Mouse (Mus musculus): ENCODE data around the gene Triml1. TPM values are rescaled to one million over a fixed set of nuclear protein-coding genes. Genes with fewer than 3 reads are reported as not detected.

Triml1 gene
- polyA plus RNA-seq, 1 experiment from 2014 or later: not detected

Other genes with a start within 250 kb of the Triml1 start
- not detected in 2 replicates for gene Triml2, start 39.1 kb upstream of the Triml1 start, polyA plus RNA-seq (2015; fragmentation: Nextera tagmentation; extraction: Ambion mirVana)
- gene Zfp42, start 165.5 kb upstream of the Triml1 start, polyA plus RNA-seq (2015; fragmentation: Nextera tagmentation; extraction: Ambion mirVana): 0.09 TPM in 1 of 2 replicates, not detected in the other

Data from neural tube, embryonic 15.5 days (tissue).